Mouse (Mus musculus) frontal cortex, postnatal 14 days (tissue): ENCODE measurements around the gene Bud31.
"Not testable (repeated sequence)": the region's sequence is repeated elsewhere in the genome, so short reads cannot be mapped to it uniquely, and the experiment has no call there.

Experiments
- DNase-seq, 2 experiments: peaks; one replicate each; pipeline ENCODE4 v3.0.0; 2022; ENCODE audit warnings: low spot score in 2 of 2

Bud31 gene

GRCm38 (mm10) chr5:145139571-145140519 is at the start of gene Bud31, which contains the start of gene Pdap1:
TSS of gene Bud31 (plus strand) at chr5:145140362.
TSS of gene Pdap1 (minus strand) at chr5:145140238.
- DNase-seq = peak; percentile 91 to 95

DNA sequence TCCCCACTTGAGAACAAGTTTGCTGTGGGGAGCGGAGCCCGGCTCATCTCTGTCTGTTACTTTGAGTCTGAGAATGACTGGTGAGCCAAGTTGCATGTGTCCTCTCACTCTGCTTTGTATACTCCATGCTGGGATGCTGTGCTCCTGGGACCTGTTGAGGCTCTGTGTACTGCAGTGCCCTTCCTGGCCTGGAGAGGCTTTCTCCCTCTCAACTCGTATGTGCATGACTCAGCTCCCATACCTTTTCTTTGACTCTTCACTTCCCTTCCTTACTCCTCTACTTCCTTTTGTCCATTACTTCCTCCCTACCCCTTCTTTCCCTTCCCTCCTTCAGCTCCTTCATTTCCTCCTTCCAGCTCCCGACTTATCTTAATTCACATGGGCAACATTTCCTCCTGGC is 44.0 kb upstream of the Bud31 start:
- no peak for DNase-seq

GRCm38 (mm10) chr5:145098340-145098821 is 41.8 kb upstream of the Bud31 start:
- no peak for DNase-seq

- DNase-seq = no peak
Observed at GRCm38 (mm10) chr5:145100960-145101359, 39.2 kb upstream of the Bud31 start.

GRCm38 (mm10) chr5:145101451-145101850 is 38.7 kb upstream of the Bud31 start:
- DNase-seq = not testable (repeated sequence)

GRCm38 (mm10) chr5:145102706-145103105 is 37.5 kb upstream of the Bud31 start:
- no peak for DNase-seq

DNA sequence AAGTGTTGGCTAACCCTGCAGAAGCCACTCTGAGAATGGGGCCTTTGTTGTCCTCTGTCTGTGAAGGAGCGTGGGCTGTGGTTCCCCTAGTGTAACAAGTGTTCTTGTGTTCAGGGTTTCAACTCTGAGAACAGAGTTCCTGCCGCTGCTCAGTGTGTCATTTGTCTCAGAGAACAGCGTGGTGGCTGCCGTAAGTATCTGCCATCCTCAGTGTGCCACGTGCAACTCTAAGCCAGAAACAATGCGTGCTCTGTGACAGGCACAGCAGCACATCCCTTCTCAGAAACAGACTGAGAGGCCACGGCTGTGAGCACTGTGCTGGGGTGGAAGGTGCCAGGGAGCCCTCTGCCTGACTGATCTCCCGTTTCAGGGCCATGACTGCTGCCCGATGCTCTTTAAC is 35.8 kb upstream of the Bud31 start:
- no peak for DNase-seq

DNA sequence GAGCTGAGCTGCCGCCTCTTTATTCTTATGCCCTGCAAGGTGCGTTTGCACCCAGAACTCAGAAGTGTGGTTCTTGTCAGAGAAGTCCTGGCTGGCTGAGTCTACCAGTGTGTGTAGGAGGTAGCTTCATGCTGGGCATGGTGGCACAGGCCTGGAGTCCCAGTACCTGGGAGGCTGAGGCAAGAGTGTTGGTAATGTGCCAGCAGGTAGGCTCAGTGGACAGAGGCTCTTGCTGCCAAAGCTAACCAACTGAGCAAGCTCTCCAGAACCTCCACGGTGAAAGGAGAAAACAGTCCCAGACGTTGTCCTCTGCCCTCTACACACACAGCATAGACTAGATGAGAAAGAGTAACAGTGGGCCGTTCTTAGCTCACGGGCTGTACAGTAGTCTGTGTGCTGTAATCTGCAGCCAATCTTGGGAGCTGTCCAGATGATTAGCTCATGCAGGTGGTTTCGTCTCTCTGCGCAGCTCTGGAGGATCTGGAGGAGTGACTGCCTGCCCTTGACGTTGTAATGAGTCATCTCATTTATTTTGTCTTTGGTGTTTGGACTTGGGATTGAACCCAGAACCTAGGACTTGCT is 34.4 kb upstream of the Bud31 start:
- DNase-seq = no peak

GRCm38 (mm10) chr5:145110401-145110800 is 29.8 kb upstream of the Bud31 start:
- no peak for DNase-seq

DNA sequence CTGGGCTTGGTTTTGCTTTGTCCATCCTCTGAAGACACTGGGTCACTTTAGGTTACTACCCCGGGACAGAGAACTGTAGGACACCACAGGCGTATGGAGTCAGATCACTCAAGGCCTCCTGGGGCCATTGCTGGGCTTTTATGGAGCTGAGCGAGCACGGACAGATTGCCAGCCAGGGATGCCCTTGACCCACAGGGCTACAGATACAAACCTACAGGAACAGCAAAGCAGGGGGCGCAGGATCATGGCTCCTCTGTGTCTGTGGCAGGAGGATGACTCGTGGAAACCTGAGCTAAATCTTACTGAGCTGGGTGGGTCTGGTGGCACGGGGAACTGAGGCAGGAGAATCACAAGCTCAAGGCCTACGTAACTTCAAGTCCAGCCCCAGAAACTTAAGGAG is 27.6 kb upstream of the Bud31 start:
- DNase-seq = no peak

DNA sequence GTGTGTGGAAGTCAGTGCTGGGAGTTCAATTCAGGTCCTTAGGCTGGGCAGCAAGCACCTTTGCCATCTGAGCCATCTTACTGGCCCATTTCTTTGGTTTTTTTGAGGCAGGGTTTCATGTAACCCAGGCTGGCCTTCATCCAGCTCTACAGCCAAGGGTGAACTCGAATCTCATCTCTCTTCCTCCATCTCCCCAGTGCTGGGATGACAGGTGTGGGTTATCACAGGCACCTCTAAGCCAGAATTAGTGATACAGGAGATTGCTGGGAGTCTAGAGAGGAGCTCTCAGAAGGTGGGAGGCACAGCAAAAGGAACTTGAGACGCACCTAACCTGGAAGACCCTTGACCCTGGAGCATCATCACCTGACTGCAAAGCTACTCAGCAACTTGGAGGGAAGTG is 26.7 kb upstream of the Bud31 start:
- no peak for DNase-seq

DNA sequence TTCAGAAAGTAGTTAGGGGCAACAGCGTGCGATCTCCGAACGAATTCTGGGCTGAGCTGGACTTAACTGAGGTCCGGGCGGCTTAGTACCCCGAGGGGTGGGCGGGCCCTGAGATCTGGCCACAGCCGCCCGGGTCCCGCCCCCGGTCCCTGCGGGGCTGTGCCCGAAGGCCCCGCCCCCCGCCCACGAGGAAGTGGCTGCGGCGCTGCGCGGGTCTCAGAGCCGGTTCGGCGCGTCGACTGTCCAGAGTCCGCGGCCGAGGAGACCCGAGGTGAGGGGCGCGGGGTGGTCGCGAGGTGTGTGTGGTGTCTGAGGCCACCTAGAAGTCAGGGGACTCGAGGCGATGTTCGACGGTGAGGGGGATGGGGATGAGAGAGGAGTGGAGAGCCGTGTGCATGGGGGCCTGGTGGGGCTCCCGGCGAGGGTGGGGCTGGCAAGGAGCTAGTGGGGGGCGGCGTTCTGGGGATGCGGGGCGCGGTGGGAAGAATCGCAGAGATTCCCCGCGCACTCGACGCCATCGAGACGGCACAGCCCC is 26.0 kb upstream of the Bud31 start, which contains the start of gene Arpc1b:
TSS of gene Arpc1b (plus strand) at position 145 of the 535 bp plus-strand sequence.
- DNase-seq = no peak

- DNase-seq = peak in 1 of 2 experiments; percentile 40
Observed at GRCm38 (mm10) chr5:145114606-145115473, 25.3 kb upstream of the Bud31 start.

- no peak for DNase-seq
Observed at GRCm38 (mm10) chr5:145115736-145116135, 24.4 kb upstream of the Bud31 start.

DNA sequence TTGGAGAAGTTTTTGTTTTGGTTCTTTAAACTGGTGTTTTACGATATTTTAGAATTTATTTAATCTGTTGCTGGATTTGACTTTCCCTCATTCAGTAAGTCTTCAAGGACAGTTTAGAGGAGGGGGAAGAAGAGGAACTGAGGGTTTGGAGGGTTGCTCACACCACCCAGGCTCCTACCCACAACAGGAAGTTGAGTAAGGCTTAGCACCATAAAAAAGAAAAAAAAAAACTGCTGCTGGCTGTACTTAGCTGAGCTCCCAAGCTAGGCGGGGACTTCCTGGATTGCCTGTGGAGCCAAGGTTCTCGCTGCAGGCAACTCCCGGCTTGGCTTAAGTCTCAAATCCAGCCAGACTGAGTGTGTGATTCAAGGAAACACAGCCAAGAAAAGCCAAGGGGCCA is 23.8 kb upstream of the Bud31 start:
- no peak for DNase-seq

DNA sequence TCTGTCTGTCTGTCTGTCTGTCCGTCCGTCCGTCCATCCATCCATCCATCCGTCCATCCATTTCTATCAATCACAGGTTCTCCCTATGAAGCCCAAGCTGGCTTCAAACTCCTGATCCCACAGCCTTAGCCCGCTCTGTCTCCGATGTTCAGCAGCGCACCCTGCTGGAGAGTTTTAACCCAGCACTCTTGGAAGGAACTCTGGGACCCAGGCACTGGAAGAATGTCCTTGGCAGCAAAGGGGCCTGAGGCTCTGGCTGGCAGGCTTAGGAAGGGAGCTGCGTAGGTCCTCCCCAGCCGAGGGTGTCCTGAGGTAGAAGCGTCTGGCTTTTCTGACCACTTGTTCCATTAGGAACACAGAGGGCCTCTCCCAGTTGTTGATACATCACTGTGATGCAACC is 23.2 kb upstream of the Bud31 start:
- peak in 1 of 2 experiments; percentile 55 for DNase-seq

- no peak for DNase-seq
Observed at GRCm38 (mm10) chr5:145118005-145118404, 22.2 kb upstream of the Bud31 start.

DNA sequence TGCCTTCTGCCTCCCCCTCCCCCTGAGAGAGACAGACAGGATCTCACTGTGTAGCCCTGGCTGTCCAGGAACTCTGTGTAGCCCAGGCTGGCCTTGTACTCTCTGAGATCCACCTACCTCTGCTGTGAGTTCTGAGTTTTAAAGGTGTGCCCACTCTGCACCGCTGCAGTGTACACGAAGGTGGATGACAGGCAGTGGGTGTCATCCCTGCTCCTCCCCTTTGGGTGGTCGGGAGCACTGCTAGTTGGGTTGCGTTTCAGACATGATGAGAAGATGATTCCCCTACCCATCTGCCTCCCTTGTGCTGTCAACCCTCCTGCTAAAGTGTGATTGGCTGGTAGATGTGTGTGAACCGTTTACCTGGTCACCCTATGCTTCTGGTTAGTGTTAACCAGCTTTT is 21.7 kb upstream of the Bud31 start:
- DNase-seq = no peak

- DNase-seq = no peak
Observed at GRCm38 (mm10) chr5:145119385-145119784, 20.8 kb upstream of the Bud31 start.

GRCm38 (mm10) chr5:145120921-145121320 is 19.2 kb upstream of the Bud31 start:
- DNase-seq = no peak

GRCm38 (mm10) chr5:145123396-145123795 is 16.8 kb upstream of the Bud31 start:
- DNase-seq = no peak

DNA sequence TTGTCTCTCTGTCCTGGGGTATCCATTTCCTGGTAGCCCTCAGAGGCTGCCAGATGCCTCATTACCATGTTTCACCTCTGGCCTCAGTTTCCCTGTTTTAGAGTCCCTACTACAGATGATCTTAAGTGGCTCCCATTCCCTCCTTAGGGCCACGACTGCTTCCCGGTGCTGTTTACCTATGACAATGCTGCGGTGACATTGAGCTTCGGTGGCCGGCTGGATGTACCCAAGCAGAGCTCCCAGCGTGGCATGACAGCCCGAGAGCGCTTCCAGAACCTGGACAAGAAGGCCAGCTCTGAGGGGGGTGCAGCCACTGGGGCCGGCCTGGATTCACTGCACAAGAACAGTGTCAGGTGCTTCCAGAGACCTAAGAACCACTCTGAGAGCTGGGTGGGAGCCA is 13.6 kb upstream of the Bud31 start:
- no peak for DNase-seq
